Mouse (Mus musculus) liver, embryonic 16.5 days (tissue): ENCODE results near the gene Hpf1. TPM values are rescaled to one million over a fixed set of nuclear protein-coding genes. Genes with fewer than 3 reads are reported as not detected.

Source experiments
- ATAC-seq: fragments of 200-750 bp; cut with Nextera tagmentation; 2 replicates; pipeline ENCODE4 v1.8.0; 2017; ENCODE audit warnings: low read depth, mild to moderate bottlenecking, moderate number of reproducible peaks, moderate library complexity
- H3K27ac ChIP-seq: fragments of 300-500 bp; sonication (generic); 2 replicates; pipeline ENCODE4 v1.5.1; 2014; ENCODE audit warnings: mild to moderate bottlenecking, low read length
- H3K27me3 ChIP-seq: fragments of 300-500 bp; sonication (generic); 2 replicates; pipeline ENCODE4 v1.6.1; 2014; ENCODE audit warnings: low read depth, low read length, mixed read lengths; ENCODE audit not compliant: control insufficient read depth, insufficient read depth
- H3K36me3 ChIP-seq: fragments of 300-500 bp; sonication (generic); 2 replicates; pipeline ENCODE4 v1.6.1; 2014; ENCODE audit warnings: mild to moderate bottlenecking; ENCODE audit not compliant: control insufficient read depth, insufficient read depth
- H3K4me1 ChIP-seq: fragments of 300-500 bp; sonication (generic); 2 replicates; pipeline ENCODE4 v1.6.1; 2014; ENCODE audit warnings: low read depth, low read length, mixed read lengths; ENCODE audit not compliant: control insufficient read depth
- H3K4me2 ChIP-seq: fragments of 300-500 bp; sonication (generic); 2 replicates; pipeline ENCODE4 v1.6.1; 2014; ENCODE audit warnings: low read depth, low read length, mixed read lengths
- H3K4me3 ChIP-seq: fragments of 300-500 bp; sonication (generic); 2 replicates; pipeline ENCODE4 v1.5.1; 2014; ENCODE audit warnings: low read depth, mild to moderate bottlenecking, low read length
- H3K9ac ChIP-seq: fragments of 300-500 bp; sonication (generic); 2 replicates; pipeline ENCODE4 v1.6.1; 2014; ENCODE audit warnings: low read depth, low read length
- H3K9me3 ChIP-seq: fragments of 300-500 bp; sonication (generic); replicated peaks from 2 replicates; pipeline ENCODE4 v1.6.1; 2016; ENCODE audit warnings: low read length; ENCODE audit not compliant: control insufficient read depth
- WGBS: fragments of 180-500 bp; shearing (Covaris S2); extraction: QIAGEN DNeasy Blood & Tissue Kit; methylation state at CpG from one replicate; pipeline ENCODE4 v1.1.7; 2014; ENCODE audit not compliant: insufficient replicate concordance; 5-methylcytosine and 5-hydroxymethylcytosine counted together
- polyA plus RNA-seq: library from polyadenylated mRNA; unstranded; fragments of >200 nt; fragmentation: Nextera tagmentation; extraction: Ambion mirVana; gene quantifications from 2 replicates; pipeline ENCODE4 v1.2.1, GENCODE M21; 2015

The Hpf1 gene
- polyA plus RNA-seq, 1 experiment from 2014 or later: 56.7 TPM

- no peaks in the 10 kb centered on the region; the same call in 1 of the 2 replicates for H3K27me3 ChIP-seq
- H3K4me1 ChIP-seq: peaks cover 16% of the 10 kb centered on the region
- no peaks in the 10 kb centered on the region for H3K9me3 ChIP-seq
- peak overlapping the region; percentile 78 for H3K4me2 ChIP-seq
- 73% methylated on average over 11 of the region's 11 CpGs for WGBS
- H3K9ac ChIP-seq: no peak overlapping the region
- H3K36me3 ChIP-seq: peaks cover 6% of the 10 kb centered on the region
- ATAC-seq: no peak
- no peak overlapping the region for H3K27ac ChIP-seq
- peak overlapping the region; percentile 83 for H3K4me3 ChIP-seq
These were observed 931 bp upstream of the Hpf1 start for GRCm38 (mm10) chr8:60889131-60889842.

- H3K36me3 ChIP-seq: peaks cover 6% of the 10 kb centered on the region
- no peak for ATAC-seq
- peak overlapping the region; percentile 76 for H3K9ac ChIP-seq
- no peaks in the 10 kb centered on the region; the same call in 1 of the 2 replicates for H3K27me3 ChIP-seq
- 2% methylated on average over 23 of the region's 23 CpGs for WGBS
- H3K9me3 ChIP-seq: no peaks in the 10 kb centered on the region
- peak overlapping the region; percentile 83 for H3K4me3 ChIP-seq
- peak overlapping the region; percentile 73 for H3K27ac ChIP-seq
- H3K4me1 ChIP-seq: peaks cover 16% of the 10 kb centered on the region
- H3K4me2 ChIP-seq: peak overlapping the region; percentile 78
These were observed 279 bp downstream of the Hpf1 start for GRCm38 (mm10) chr8:60890520-60890874.

- Histone ChIP-seq H3K36me3 (peaks cover 7% of the 10 kb centered on the region), H3K9me3 (no peaks in the 10 kb centered on the region), H3K27ac (no peak overlapping the region), H3K27me3 (no peaks in the 10 kb centered on the region; the same call in 1 of the 2 replicates), H3K4me2 (peak overlapping the region; percentile 78), H3K4me1 (peaks cover 22% of the 10 kb centered on the region), H3K4me3 (peak overlapping the region; percentile 83), H3K9ac (no peak overlapping the region)
- no peak for ATAC-seq
- WGBS: 80% methylated on average over 4 of the region's 4 CpGs
These were observed 1.5 kb downstream of the Hpf1 start for GRCm38 (mm10) chr8:60891757-60892156.

- Histone ChIP-seq H3K27ac (no peak overlapping the region), H3K27me3 (no peaks in the 10 kb centered on the region), H3K9me3 (no peaks in the 10 kb centered on the region), H3K4me2 (peak overlapping the region; percentile 34), H3K4me3 (no peak overlapping the region), H3K9ac (no peak overlapping the region), H3K4me1 (peaks cover 22% of the 10 kb centered on the region), H3K36me3 (peaks cover 16% of the 10 kb centered on the region)
- peak; percentile 77 for ATAC-seq
- 43% methylated on average over 6 of the region's 6 CpGs for WGBS
These were observed 5.7 kb downstream of the Hpf1 start for GRCm38 (mm10) chr8:60895878-60896277.

GRCm38 (mm10) chr8:60900147-60900546 lies 9.9 kb downstream of the Hpf1 start:
- H3K36me3 ChIP-seq: peaks cover 18% of the 10 kb centered on the region
- H3K4me1 ChIP-seq: peaks cover 7% of the 10 kb centered on the region
- H3K9ac ChIP-seq: no peak overlapping the region
- H3K9me3 ChIP-seq: no peaks in the 10 kb centered on the region
- H3K4me3 ChIP-seq: no peak overlapping the region
- no peak overlapping the region for H3K4me2 ChIP-seq
- ATAC-seq: peak; percentile 58
- no peak overlapping the region for H3K27ac ChIP-seq
- WGBS: 66% methylated on average over 9 of the region's 9 CpGs
- no peaks in the 10 kb centered on the region for H3K27me3 ChIP-seq

GRCm38 (mm10) chr8:60912081-60912480 lies 21.9 kb downstream of the Hpf1 start:
- no peaks in the 10 kb centered on the region for H3K9me3 ChIP-seq
- 87% methylated on average over 4 of the region's 4 CpGs for WGBS
- peaks cover 52% of the 10 kb centered on the region for H3K36me3 ChIP-seq
- no peak for ATAC-seq
- no peak overlapping the region for H3K27ac ChIP-seq
- no peaks in the 10 kb centered on the region for H3K4me1 ChIP-seq
- H3K4me3 ChIP-seq: no peak overlapping the region
- H3K9ac ChIP-seq: no peak overlapping the region
- H3K4me2 ChIP-seq: no peak overlapping the region
- H3K27me3 ChIP-seq: no peaks in the 10 kb centered on the region

GRCm38 (mm10) chr8:60912554-60912953 lies 22.3 kb downstream of the Hpf1 start:
- no peak overlapping the region for H3K4me2 ChIP-seq
- H3K27ac ChIP-seq: no peak overlapping the region
- ATAC-seq: no peak
- no peak overlapping the region for H3K9ac ChIP-seq
- H3K4me1 ChIP-seq: no peaks in the 10 kb centered on the region
- no peaks in the 10 kb centered on the region for H3K9me3 ChIP-seq
- H3K4me3 ChIP-seq: no peak overlapping the region
- no peaks in the 10 kb centered on the region for H3K27me3 ChIP-seq
- H3K36me3 ChIP-seq: peaks cover 50% of the 10 kb centered on the region
- WGBS: 81% methylated on average over 10 of the region's 10 CpGs

- H3K27me3 ChIP-seq: no peaks in the 10 kb centered on the region
- H3K4me2 ChIP-seq: no peak overlapping the region
- H3K27ac ChIP-seq: no peak overlapping the region
- no peaks in the 10 kb centered on the region for H3K4me1 ChIP-seq
- no peaks in the 10 kb centered on the region for H3K9me3 ChIP-seq
- H3K4me3 ChIP-seq: no peak overlapping the region
- H3K9ac ChIP-seq: no peak overlapping the region
- no peak for ATAC-seq
- 83% methylated on average over 3 of the region's 3 CpGs for WGBS
- peaks cover 44% of the 10 kb centered on the region for H3K36me3 ChIP-seq
These were observed 28.9 kb downstream of the Hpf1 start for GRCm38 (mm10) chr8:60919069-60919468.

- ATAC-seq: no peak
- 73% methylated on average over 4 of the region's 4 CpGs for WGBS
- no peaks in the 10 kb centered on the region for H3K9me3 ChIP-seq
- peaks cover 38% of the 10 kb centered on the region for H3K36me3 ChIP-seq
- H3K4me3 ChIP-seq: no peak overlapping the region
- H3K9ac ChIP-seq: no peak overlapping the region
- H3K27me3 ChIP-seq: no peaks in the 10 kb centered on the region
- no peak overlapping the region for H3K4me2 ChIP-seq
- no peak overlapping the region for H3K27ac ChIP-seq
- no peaks in the 10 kb centered on the region for H3K4me1 ChIP-seq
These were observed 30.0 kb downstream of the Hpf1 start for GRCm38 (mm10) chr8:60920176-60920575.
